Mouse (Mus musculus): ENCODE measurements around the gene Sptlc2. TPM values are rescaled to one million over a fixed set of nuclear protein-coding genes. Genes with fewer than 3 reads are reported as not detected.

Gene Sptlc2
- polyA plus RNA-seq, 1 experiment from 2014 or later, result 64.6 TPM

DNA sequence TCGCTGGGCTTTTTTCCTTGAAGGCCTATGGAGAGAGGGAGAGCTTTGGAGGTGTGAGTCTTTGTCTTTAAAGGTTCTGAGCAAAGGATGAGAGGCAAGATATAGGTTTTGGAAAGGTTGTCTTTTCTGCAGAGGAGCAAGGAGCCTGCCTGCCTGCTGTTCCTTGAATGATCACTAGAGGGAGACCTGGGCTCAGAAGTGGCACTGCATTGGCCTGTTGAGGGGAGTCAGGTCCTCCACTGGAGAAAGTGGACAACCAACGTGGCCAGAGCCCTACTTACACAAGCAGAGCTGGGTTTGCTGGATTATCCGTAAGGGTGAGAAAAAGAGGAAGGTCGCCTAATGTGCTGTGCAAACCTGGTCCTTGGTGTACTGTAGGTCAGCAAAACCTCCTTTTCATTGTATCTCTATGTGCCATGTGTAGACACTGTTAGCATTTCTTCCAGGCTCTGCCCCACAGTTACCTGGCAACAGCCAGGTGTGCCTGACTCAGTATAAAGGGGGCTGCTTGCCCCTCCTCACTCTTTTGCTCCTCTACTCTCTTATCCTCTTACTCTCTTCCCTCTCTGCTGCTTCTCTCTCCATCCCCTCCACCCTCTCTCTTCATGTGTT, 25.1 kb upstream of the Sptlc2 start:
- Histone ChIP-seq H3K4me2 (no peak overlapping the region), H3K36me3 (no peaks in the 10 kb centered on the region), H3K9ac (replicated peaks) (no peak overlapping the region), H3K4me3 (replicated peaks) (no peak overlapping the region), H3K9me3 (replicated peaks) (no peaks in the 10 kb centered on the region), H3K27me3 (replicated peaks) (no peaks in the 10 kb centered on the region), H3K4me1 (no peaks in the 10 kb centered on the region), H3K27ac (replicated peaks) (no peak overlapping the region)
- 34% methylated on average over 4 of the region's 4 CpGs for WGBS
- peak; percentile 70 for ATAC-seq (ENCODE audit: low FRiP score)

DNA sequence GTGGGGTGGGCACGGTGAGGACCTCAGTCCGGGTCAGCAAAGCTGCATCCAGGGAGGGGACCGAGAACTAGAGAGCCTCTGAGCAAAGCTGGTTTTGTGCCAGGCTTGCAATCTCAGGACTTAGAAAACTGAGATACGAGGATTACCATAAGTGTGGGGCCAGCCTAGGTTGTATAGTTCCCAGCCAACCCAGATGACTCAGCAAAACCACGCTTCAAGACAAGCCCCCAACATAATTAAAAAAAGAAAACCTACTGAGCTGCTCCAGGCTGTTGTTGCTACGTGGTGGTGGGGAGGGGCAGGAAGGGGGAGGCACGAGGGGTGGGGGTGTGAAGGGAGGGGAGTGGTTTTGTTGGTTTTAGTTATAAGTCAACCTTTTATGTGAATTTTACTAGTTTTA, 22.8 kb upstream of the Sptlc2 start:
- 63% methylated on average over 7 of the region's 7 CpGs for WGBS
- H3K9ac ChIP-seq (replicated peaks), result no peak overlapping the region
- no peaks in the 10 kb centered on the region for H3K27me3 ChIP-seq (replicated peaks)
- no peaks in the 10 kb centered on the region for H3K9me3 ChIP-seq (replicated peaks)
- H3K4me3 ChIP-seq (replicated peaks), result no peak overlapping the region
- H3K27ac ChIP-seq (replicated peaks), result no peak overlapping the region
- H3K4me1 ChIP-seq, result no peaks in the 10 kb centered on the region
- no peak for ATAC-seq (ENCODE audit: low FRiP score)
- no peaks in the 10 kb centered on the region for H3K36me3 ChIP-seq
- H3K4me2 ChIP-seq, result no peak overlapping the region

DNA sequence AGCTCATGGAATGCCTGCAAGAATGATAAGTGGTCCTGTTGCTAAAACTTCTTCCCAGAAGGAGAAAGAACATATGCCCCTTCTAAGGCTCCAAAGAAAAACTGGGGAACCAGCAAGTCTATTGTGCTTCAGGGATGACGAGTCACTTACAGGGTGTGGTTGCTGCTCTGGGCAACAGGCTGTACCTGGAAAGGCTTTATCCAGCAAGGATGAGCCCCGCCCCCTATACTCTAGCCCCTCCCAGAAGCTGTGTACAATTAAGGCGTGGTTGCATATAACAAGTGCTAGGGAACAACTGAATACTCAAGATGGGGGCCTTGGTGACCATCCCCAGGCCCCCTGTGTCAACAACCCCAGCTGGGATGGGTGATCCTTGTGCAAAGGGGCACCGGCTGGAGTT, 21.0 kb upstream of the Sptlc2 start:
- WGBS, result 86% methylated on average over 4 of the region's 4 CpGs
- Histone ChIP-seq H3K4me1 (no peaks in the 10 kb centered on the region), H3K27me3 (replicated peaks) (no peaks in the 10 kb centered on the region), H3K27ac (replicated peaks) (no peak overlapping the region), H3K4me3 (replicated peaks) (no peak overlapping the region), H3K36me3 (no peaks in the 10 kb centered on the region), H3K4me2 (no peak overlapping the region), H3K9me3 (replicated peaks) (no peaks in the 10 kb centered on the region), H3K9ac (replicated peaks) (no peak overlapping the region)
- ATAC-seq (ENCODE audit: low FRiP score), result no peak

DNA sequence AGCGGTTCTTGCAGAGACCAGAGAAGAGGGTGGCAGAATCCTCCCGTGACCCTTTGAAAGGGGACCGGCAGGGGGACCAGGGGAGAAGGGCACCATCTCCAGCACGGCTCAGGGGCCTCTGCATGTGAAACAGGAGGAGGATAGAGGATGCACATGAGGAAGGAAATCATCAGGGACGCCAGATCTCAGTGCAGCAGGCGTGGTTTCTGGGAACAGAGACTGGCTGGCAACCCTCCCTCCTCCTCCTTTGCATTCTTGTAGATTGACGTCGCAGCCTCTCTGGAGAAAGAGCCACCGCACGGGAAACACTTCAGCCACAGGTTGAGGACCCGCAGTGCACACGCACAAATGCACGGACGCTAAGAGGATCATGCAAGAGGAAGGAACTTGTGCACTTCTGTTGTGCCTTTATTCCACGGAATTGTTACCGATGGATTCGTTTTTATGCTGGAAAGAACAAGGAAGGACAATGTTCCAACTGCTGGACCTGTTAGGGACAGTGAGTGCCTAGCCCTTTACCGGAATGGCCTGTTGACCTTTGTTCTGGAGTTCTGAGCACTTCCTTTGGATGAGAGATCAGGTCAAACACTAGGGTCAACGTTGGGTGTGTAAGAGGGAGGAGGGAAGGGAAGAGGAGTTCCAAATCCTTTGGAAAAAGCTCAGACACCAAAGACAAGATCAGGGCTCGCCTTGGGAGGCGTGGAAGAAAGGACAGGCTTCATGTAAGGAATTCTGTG, 19.9 kb upstream of the Sptlc2 start:
- H3K4me3 ChIP-seq (replicated peaks), result no peak overlapping the region
- no peaks in the 10 kb centered on the region for H3K27me3 ChIP-seq (replicated peaks)
- WGBS, result 56% methylated on average over 21 of the region's 21 CpGs
- H3K9ac ChIP-seq (replicated peaks), result no peak overlapping the region
- H3K36me3 ChIP-seq, result no peaks in the 10 kb centered on the region
- H3K9me3 ChIP-seq (replicated peaks), result no peaks in the 10 kb centered on the region
- no peak overlapping the region for H3K4me2 ChIP-seq
- ATAC-seq (ENCODE audit: low FRiP score), result no peak
- H3K4me1 ChIP-seq, result no peaks in the 10 kb centered on the region
- no peak overlapping the region for H3K27ac ChIP-seq (replicated peaks)

DNA sequence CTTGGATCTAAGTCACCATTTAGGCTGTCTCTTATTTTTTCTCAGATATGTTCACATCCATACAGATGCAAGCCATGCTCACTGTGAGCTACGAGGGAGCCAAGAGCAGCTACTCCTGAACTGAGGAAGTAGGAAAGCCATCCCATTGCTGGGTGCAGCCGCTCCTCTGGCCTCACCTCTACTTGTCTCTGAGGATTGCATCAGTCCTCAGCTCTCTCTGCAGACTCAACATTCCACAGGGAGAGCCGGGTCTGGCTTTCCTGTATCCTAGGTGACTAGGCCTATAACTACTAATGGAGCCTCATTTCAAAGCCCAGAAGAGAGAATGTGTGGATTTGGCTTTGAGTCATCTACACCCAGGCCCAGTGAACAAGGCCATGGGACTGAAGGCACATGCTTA, 17.6 kb upstream of the Sptlc2 start:
- Histone ChIP-seq H3K36me3 (no peaks in the 10 kb centered on the region), H3K4me1 (no peaks in the 10 kb centered on the region), H3K4me2 (no peak overlapping the region), H3K27me3 (replicated peaks) (no peaks in the 10 kb centered on the region), H3K4me3 (replicated peaks) (no peak overlapping the region), H3K9me3 (replicated peaks) (no peaks in the 10 kb centered on the region), H3K27ac (replicated peaks) (no peak overlapping the region), H3K9ac (replicated peaks) (no peak overlapping the region)
- WGBS, result 68% methylated on average over 3 of the region's 3 CpGs
- ATAC-seq (ENCODE audit: low FRiP score), result no peak

DNA sequence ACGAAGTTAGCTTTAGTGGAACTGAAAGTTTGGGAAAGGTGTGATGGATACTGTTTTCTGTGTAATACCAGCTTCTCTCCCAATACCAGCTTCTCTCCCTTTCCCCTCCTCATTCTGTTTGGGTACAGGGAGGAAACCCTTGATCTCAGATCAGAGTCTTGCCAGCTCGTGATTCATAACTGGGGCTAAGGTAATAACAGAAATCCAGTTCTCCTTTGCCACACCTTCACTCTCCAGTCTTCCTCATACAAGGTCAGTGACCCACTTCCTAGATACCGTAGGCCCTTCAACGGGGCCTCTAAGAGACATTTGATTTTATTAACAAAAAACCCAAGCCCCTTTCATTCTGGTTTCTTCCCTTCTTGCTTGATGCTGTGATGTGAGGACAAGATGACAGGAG, 17.0 kb upstream of the Sptlc2 start:
- Histone ChIP-seq H3K27me3 (replicated peaks) (no peaks in the 10 kb centered on the region), H3K9me3 (replicated peaks) (no peaks in the 10 kb centered on the region), H3K27ac (replicated peaks) (no peak overlapping the region), H3K4me1 (no peaks in the 10 kb centered on the region), H3K4me2 (no peak overlapping the region), H3K36me3 (no peaks in the 10 kb centered on the region), H3K9ac (replicated peaks) (no peak overlapping the region), H3K4me3 (replicated peaks) (no peak overlapping the region)
- no peak for ATAC-seq (ENCODE audit: low FRiP score)
- WGBS, result 88% methylated on average over 4 of the region's 4 CpGs

DNA sequence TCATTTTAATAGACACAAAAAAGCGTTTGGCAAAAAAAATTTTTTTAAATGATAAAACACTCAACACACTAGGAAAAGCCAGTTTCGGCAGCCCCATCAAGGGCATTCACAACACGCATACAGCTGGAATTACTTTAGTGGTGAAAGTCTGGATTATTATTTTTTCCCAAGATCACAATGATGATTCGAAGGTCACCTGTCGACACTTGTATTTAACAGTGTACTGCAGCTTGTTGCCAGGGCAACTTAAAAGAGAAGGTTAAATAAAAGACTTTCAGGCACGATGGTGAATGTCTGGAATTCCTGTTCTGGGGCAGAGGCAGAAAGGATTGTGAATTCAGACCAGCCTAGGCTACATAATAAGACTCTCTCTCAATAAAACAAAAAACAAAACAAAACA, 13.7 kb upstream of the Sptlc2 start:
- no peak overlapping the region for H3K9ac ChIP-seq (replicated peaks)
- H3K36me3 ChIP-seq, result no peaks in the 10 kb centered on the region
- no peak overlapping the region for H3K4me3 ChIP-seq (replicated peaks)
- H3K27ac ChIP-seq (replicated peaks), result no peak overlapping the region
- ATAC-seq (ENCODE audit: low FRiP score), result no peak
- no peaks in the 10 kb centered on the region for H3K4me1 ChIP-seq
- 65% methylated on average over 6 of the region's 6 CpGs for WGBS
- H3K9me3 ChIP-seq (replicated peaks), result no peaks in the 10 kb centered on the region
- H3K27me3 ChIP-seq (replicated peaks), result no peaks in the 10 kb centered on the region
- H3K4me2 ChIP-seq, result no peak overlapping the region

DNA sequence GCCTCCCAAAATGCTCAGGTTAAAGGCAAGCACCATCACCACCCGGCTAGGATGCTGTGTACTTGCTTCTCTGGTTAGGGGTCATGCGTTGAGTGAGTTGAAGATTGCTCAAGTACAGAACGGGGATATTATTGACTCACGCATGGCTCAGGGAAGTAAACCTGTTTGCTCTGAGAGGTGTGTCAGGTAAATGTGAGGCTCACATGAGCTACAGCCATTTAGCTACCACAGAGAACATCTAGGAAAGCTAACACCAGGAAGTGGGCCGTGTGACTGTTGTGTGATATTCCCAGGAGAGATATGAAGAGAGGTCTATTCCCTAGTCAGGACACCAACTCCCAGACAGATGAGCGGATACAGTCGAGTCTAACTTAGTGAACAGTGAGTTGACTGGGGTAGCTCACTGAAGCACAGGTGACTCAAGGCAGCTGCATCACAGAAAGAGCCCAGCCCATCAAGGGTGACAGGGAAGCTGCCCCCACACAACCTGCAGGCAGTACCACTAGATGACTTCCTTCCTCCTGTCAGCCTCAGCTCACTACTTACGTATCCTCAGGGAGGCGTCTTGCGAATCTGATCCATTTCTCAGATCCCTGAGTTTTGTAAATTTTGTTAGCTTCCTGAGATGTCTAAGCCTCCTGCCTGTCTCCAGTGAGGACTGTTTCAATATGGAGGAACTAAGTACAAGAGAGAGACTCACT, 11.1 kb upstream of the Sptlc2 start:
- H3K4me2 ChIP-seq, result no peak overlapping the region
- H3K36me3 ChIP-seq, result no peaks in the 10 kb centered on the region
- ATAC-seq (ENCODE audit: low FRiP score), result no peak
- no peak overlapping the region for H3K9ac ChIP-seq (replicated peaks)
- no peak overlapping the region for H3K27ac ChIP-seq (replicated peaks)
- 86% methylated on average over 10 of the region's 10 CpGs for WGBS
- H3K4me1 ChIP-seq, result no peaks in the 10 kb centered on the region
- H3K4me3 ChIP-seq (replicated peaks), result no peak overlapping the region
- H3K27me3 ChIP-seq (replicated peaks), result no peaks in the 10 kb centered on the region
- no peaks in the 10 kb centered on the region for H3K9me3 ChIP-seq (replicated peaks)

DNA sequence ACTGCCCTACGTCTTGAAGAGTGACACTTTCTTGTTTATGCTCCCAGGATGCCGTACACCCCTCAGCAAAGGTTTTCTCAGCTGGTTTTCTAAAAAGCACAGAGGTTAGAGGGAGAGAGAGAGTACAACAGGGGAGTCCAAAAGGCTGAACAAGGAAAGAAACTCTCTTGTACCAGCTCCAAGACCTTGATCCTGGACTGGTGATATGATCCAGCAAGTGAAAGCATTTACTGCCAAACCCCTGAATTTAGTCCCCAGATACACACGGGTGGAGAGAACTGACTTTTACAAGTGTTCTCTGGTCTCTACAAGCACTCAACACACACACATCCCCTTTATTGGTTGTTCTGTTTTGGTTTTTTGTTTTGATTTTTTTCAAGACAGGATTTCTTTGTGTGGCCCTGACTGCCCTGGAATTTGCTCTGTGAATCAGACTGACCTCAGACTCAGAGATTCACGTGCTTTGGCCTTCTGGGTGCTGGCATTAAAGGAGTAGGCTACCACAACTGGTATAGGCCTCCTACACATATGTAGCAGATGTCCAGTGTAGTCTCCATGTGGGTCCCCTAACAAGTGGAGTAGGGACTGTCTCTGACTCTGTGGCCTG, 9.8 kb upstream of the Sptlc2 start:
- Histone ChIP-seq H3K9ac (replicated peaks) (no peak overlapping the region), H3K4me1 (no peaks in the 10 kb centered on the region), H3K9me3 (replicated peaks) (no peaks in the 10 kb centered on the region), H3K27me3 (replicated peaks) (peaks cover 3% of the 10 kb centered on the region; the same call in 1 of the 2 replicates), H3K4me3 (replicated peaks) (no peak overlapping the region), H3K4me2 (no peak overlapping the region), H3K36me3 (no peaks in the 10 kb centered on the region), H3K27ac (replicated peaks) (no peak overlapping the region)
- ATAC-seq (ENCODE audit: low FRiP score), result no peak
- 70% methylated on average over 4 of the region's 4 CpGs for WGBS

DNA sequence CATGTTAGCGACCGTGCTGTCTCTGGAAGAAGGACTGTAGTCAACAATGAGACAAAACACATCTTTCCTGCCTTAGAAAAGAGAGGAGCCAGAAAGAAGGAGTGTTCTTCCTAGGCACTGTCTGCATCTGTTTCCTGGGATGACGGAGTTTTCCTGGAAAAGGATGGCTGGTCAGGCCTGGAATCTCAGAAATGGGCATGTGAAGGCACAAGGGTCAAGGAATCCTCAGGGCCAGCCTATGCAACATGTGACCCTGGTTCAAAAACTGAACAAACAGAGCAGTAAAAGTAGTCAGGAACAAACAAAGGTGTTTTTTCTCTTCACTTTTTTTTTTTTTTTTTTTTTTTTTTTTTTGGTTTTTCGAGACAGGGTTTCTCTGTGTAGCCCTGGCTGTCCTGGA, 9.0 kb upstream of the Sptlc2 start:
- no peaks in the 10 kb centered on the region for H3K36me3 ChIP-seq
- WGBS, result 81% methylated on average over 4 of the region's 4 CpGs

DNA sequence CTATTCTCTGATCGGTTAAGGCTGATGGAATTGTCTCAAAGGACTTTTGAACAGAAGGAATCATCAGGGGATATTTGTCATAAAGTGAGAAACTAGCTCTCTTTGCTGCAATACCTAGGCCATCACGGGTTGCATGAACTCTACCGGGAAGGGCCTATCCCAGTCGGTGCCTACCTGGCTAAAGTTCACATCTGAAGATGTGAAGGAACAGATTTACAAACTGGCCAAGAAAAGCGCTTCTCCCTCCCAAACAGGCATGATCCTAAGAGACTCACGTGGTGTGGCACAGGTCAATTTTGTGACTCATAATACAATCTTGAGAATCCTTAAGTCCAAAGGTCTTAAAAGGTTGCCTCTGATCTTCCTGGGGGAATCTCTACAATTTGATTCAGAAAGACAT, 6.2 kb upstream of the Sptlc2 start:
- no peak overlapping the region for H3K4me3 ChIP-seq (replicated peaks)
- H3K27me3 ChIP-seq (replicated peaks), result peaks cover 3% of the 10 kb centered on the region; the same call in 1 of the 2 replicates
- no peaks in the 10 kb centered on the region for H3K4me1 ChIP-seq
- no peaks in the 10 kb centered on the region for H3K9me3 ChIP-seq (replicated peaks)
- no peak overlapping the region for H3K27ac ChIP-seq (replicated peaks)
- no peaks in the 10 kb centered on the region for H3K36me3 ChIP-seq
- H3K4me2 ChIP-seq, result no peak overlapping the region
- 91% methylated on average over 6 of the region's 6 CpGs for WGBS
- H3K9ac ChIP-seq (replicated peaks), result no peak overlapping the region
- no peak for ATAC-seq (ENCODE audit: low FRiP score)

More for the DNA sequence above, 9.0 kb upstream of the Sptlc2 start:
- Histone ChIP-seq H3K27ac (replicated peaks) (no peak overlapping the region), H3K9ac (replicated peaks) (no peak overlapping the region), H3K27me3 (replicated peaks) (peaks cover 3% of the 10 kb centered on the region; the same call in 1 of the 2 replicates), H3K4me1 (no peaks in the 10 kb centered on the region), H3K4me3 (replicated peaks) (no peak overlapping the region), H3K9me3 (replicated peaks) (no peaks in the 10 kb centered on the region), H3K4me2 (no peak overlapping the region)
- ATAC-seq (ENCODE audit: low FRiP score), result no peak

Data from neural tube, embryonic 15.5 days (tissue).